Mouse (Mus musculus): ENCODE measurements around the gene Grin3b.

GRCm38 (mm10) chr10:80024229-80025043 lies 53.9 kb downstream of the Grin3b start:
- no peak for TF ChIP-seq POLR2A (IDR thresholded peaks at IDR 0.05; ENCODE audit: borderline replicate concordance, low read depth, low read length)
- TF ChIP-seq CTCF (IDR thresholded peaks at IDR 0.05; ENCODE audit: low read depth, low read length): no peak
